Mouse (Mus musculus): Measurements from ENCODE around the gene Tram2. TPM values are rescaled to one million over a fixed set of nuclear protein-coding genes. Genes with fewer than 3 reads are reported as not detected.

The Tram2 gene
- polyA plus RNA-seq, 1 experiment from 2014 or later = 6.5 TPM

DNA sequence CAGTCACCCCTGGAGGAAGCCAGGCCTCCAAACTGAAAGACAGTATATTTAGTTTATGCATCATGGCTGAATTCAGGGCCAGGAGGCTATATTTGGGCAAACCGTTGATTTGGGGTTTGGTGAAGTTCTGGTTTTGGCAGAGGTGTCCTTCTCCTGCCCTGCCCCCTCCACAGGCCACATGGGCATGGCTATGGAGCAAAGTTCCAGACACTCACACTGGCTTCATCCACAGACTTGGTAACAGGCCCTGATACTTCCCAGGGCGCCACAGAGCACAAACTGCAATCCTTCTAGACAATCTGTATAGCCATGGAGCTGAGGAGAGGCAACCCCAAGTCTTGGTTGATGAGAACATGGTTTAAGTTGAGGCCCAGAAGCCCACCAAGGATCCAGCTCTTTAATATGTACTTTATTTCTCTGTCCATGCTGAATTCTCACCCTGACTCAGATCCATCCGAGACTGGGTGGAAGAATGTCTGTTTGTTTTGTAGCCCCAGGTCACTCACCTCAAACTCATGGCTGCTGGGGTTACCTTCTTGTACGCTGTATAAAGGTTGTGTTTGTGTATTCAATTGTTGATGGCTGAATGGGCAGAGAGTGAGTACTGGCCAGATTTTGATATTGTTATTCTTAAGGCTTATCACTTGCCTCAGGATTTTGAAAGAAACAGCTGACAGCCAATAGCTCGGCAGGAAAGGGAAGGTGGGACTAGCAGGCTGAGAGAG, 19.5 kb downstream of the Tram2 start:
- Histone ChIP-seq H3K27ac (ENCODE audit: low read depth) (peak overlapping the region; percentile 78), H3K4me1 (ENCODE audit: insufficient read depth) (0 out of 2 replicates have a peak, but pooled peaks cover 5% of the 10 kb centered on the region), H3K4me3 (ENCODE audit: low read depth, low read length) (no peak overlapping the region), H3K27me3 (ENCODE audit: insufficient read depth, low read length) (no peaks in the 10 kb centered on the region), H3K9me3 (ENCODE audit: low read length) (no peaks in the 10 kb centered on the region), H3K36me3 (replicated peaks; ENCODE audit: insufficient read depth, low read length) (no peaks in the 10 kb centered on the region), H3K4me2 (ENCODE audit: low read depth, low read length) (no peak overlapping the region), H3K9ac (replicated peaks) (no peak overlapping the region)
- no peak for TF ChIP-seq CTCF (IDR thresholded peaks at IDR 0.05; ENCODE audit: low read depth)
- TF ChIP-seq EP300 (IDR thresholded peaks at IDR 0.05; ENCODE audit: low read depth) = no peak
- ATAC-seq (peak; percentile 93), DNase-seq (no peak)
- WGBS (ENCODE audit: insufficient replicate concordance) = 74% methylated on average over 5 of the region's 5 CpGs

- Histone ChIP-seq H3K4me2 (ENCODE audit: low read depth, low read length) (no peak overlapping the region), H3K9ac (replicated peaks) (no peak overlapping the region), H3K4me1 (ENCODE audit: insufficient read depth) (0 out of 2 replicates have a peak, but pooled peaks cover 2% of the 10 kb centered on the region), H3K4me3 (ENCODE audit: low read depth, low read length) (no peak overlapping the region), H3K27me3 (ENCODE audit: insufficient read depth, low read length) (no peaks in the 10 kb centered on the region), H3K36me3 (replicated peaks; ENCODE audit: insufficient read depth, low read length) (no peaks in the 10 kb centered on the region), H3K9me3 (ENCODE audit: low read length) (no peaks in the 10 kb centered on the region), H3K27ac (ENCODE audit: low read depth) (no peak overlapping the region)
- DNase-seq (no peak), ATAC-seq (no peak)
- no peak for TF ChIP-seq CTCF (IDR thresholded peaks at IDR 0.05; ENCODE audit: low read depth)
- WGBS (ENCODE audit: insufficient replicate concordance) = 85% methylated on average over 9 of the region's 9 CpGs
Observed at GRCm38 (mm10) chr1:21053009-21053408, 26.0 kb downstream of the Tram2 start.

DNA sequence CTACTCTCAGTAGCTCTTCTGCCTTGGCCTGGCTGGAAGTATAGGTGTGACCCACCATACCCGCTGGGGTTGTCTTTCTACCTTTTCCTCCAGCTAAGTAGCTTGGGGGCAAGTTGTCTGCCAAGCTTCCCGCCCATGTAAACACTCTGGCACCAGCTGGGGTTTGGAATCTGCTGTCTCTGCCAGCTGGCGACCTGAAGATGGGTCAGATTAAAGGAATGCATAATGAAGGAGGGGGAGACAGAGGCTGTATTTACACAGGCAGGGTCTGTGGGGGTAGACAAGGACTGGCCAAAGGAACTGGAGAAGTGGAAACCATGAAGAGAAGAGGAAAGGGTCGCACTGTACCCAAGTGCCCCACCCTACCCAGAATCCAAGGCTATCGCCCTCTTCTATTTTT, 26.4 kb downstream of the Tram2 start:
- Histone ChIP-seq H3K27ac (ENCODE audit: low read depth) (no peak overlapping the region), H3K9ac (replicated peaks) (no peak overlapping the region), H3K27me3 (ENCODE audit: insufficient read depth, low read length) (no peaks in the 10 kb centered on the region), H3K4me1 (ENCODE audit: insufficient read depth) (0 out of 2 replicates have a peak, but pooled peaks cover 2% of the 10 kb centered on the region), H3K36me3 (replicated peaks; ENCODE audit: insufficient read depth, low read length) (no peaks in the 10 kb centered on the region), H3K4me3 (ENCODE audit: low read depth, low read length) (no peak overlapping the region), H3K9me3 (ENCODE audit: low read length) (no peaks in the 10 kb centered on the region), H3K4me2 (ENCODE audit: low read depth, low read length) (no peak overlapping the region)
- WGBS (ENCODE audit: insufficient replicate concordance) = 65% methylated on average over 5 of the region's 5 CpGs
- no peak for DNase-seq
- no peak for TF ChIP-seq CTCF (IDR thresholded peaks at IDR 0.05; ENCODE audit: low read depth)
- no peak for TF ChIP-seq EP300 (IDR thresholded peaks at IDR 0.05; ENCODE audit: low read depth)
- ATAC-seq = no peak

GRCm38 (mm10) chr1:21052132-21052545, 26.9 kb downstream of the Tram2 start:
- no peaks in the 10 kb centered on the region for H3K36me3 ChIP-seq (replicated peaks; ENCODE audit: insufficient read depth, low read length)
- H3K4me3 ChIP-seq (ENCODE audit: low read depth, low read length) = no peak overlapping the region
- ATAC-seq (no peak; the same call in 1 of the 2 replicates), DNase-seq (no peak)
- H3K4me2 ChIP-seq (ENCODE audit: low read depth, low read length) = no peak overlapping the region
- H3K4me1 ChIP-seq (ENCODE audit: insufficient read depth) = 0 out of 2 replicates have a peak, but pooled peaks cover 2% of the 10 kb centered on the region
- H3K9me3 ChIP-seq (ENCODE audit: low read length) = no peaks in the 10 kb centered on the region
- TF ChIP-seq CTCF (IDR thresholded peaks at IDR 0.05; ENCODE audit: low read depth) (no peak), EP300 (IDR thresholded peaks at IDR 0.05; ENCODE audit: low read depth) (no peak)
- no peak overlapping the region for H3K9ac ChIP-seq (replicated peaks)
- no peak overlapping the region for H3K27ac ChIP-seq (ENCODE audit: low read depth)
- H3K27me3 ChIP-seq (ENCODE audit: insufficient read depth, low read length) = no peaks in the 10 kb centered on the region
- WGBS (ENCODE audit: insufficient replicate concordance) = 47% methylated on average over 5 of the region's 5 CpGs

- ATAC-seq = no peak
- Histone ChIP-seq H3K36me3 (replicated peaks; ENCODE audit: insufficient read depth, low read length) (no peaks in the 10 kb centered on the region), H3K4me2 (ENCODE audit: low read depth, low read length) (no peak overlapping the region), H3K27me3 (ENCODE audit: insufficient read depth, low read length) (no peaks in the 10 kb centered on the region), H3K4me1 (ENCODE audit: insufficient read depth) (peaks cover 10% of the 10 kb centered on the region), H3K27ac (ENCODE audit: low read depth) (no peak overlapping the region), H3K9me3 (ENCODE audit: low read length) (no peaks in the 10 kb centered on the region), H3K9ac (replicated peaks) (no peak overlapping the region), H3K4me3 (ENCODE audit: low read depth, low read length) (no peak overlapping the region)
- TF ChIP-seq CTCF (IDR thresholded peaks at IDR 0.05; ENCODE audit: low read depth) (no peak), EP300 (IDR thresholded peaks at IDR 0.05; ENCODE audit: low read depth) (no peak)
- no peak for DNase-seq
- WGBS (ENCODE audit: insufficient replicate concordance) = 65% methylated on average over 5 of the region's 5 CpGs
Observed at GRCm38 (mm10) chr1:21049005-21049404, 30.0 kb downstream of the Tram2 start.

- 57% methylated on average over 8 of the region's 8 CpGs for WGBS (ENCODE audit: insufficient replicate concordance)
- DNase-seq (no peak), ATAC-seq (no peak)
- TF ChIP-seq EP300 (IDR thresholded peaks at IDR 0.05; ENCODE audit: low read depth) (no peak), CTCF (IDR thresholded peaks at IDR 0.05; ENCODE audit: low read depth) (no peak)
- peaks cover 10% of the 10 kb centered on the region for H3K4me1 ChIP-seq (ENCODE audit: insufficient read depth)
- H3K27me3 ChIP-seq (ENCODE audit: insufficient read depth, low read length) = no peaks in the 10 kb centered on the region
- H3K36me3 ChIP-seq (replicated peaks; ENCODE audit: insufficient read depth, low read length) = no peaks in the 10 kb centered on the region
- H3K4me2 ChIP-seq (ENCODE audit: low read depth, low read length) = no peak overlapping the region
- H3K9me3 ChIP-seq (ENCODE audit: low read length) = no peaks in the 10 kb centered on the region
- H3K27ac ChIP-seq (ENCODE audit: low read depth) = no peak overlapping the region
- no peak overlapping the region for H3K9ac ChIP-seq (replicated peaks)
- no peak overlapping the region for H3K4me3 ChIP-seq (ENCODE audit: low read depth, low read length)
Observed at GRCm38 (mm10) chr1:21048402-21048801, 30.6 kb downstream of the Tram2 start.
